Mouse (Mus musculus) ES-E14 (cell line): ENCODE data around the gene Spesp1. TPM values are rescaled to one million over a fixed set of nuclear protein-coding genes. Genes with fewer than 3 reads are reported as not detected.

Experiments
- DNase-seq: peaks from one replicate; pipeline ENCODE4 v3.0.0-alpha.2; 2013; ENCODE audit warnings: low read depth, low spot score
- H3K27ac ChIP-seq: 2 replicates; pipeline ENCODE4 v1.5.1; 2012; ENCODE audit warnings: low read depth, mild to moderate bottlenecking, low read length, moderate library complexity, mixed read lengths; ENCODE audit not compliant: poor library complexity, insufficient read depth, severe bottlenecking
- H3K36me3 ChIP-seq: 2 replicates; pipeline ENCODE4 v1.6.1; 2012; ENCODE audit warnings: mild to moderate bottlenecking, low read length, moderate library complexity, mixed read lengths; ENCODE audit not compliant: control insufficient read depth, poor library complexity, insufficient read depth, severe bottlenecking
- H3K4me1 ChIP-seq, 2 experiments: fragments of 150-350 bp in 1 of 2; sonication (generic) in 1 of 2; 2 replicates each; pipeline ENCODE4 v1.6.1; 2012; ENCODE audit warnings: low read length in 2 of 2, mild to moderate bottlenecking in 1 of 2, mixed read lengths in 1 of 2; ENCODE audit not compliant: control insufficient read depth in 2 of 2, insufficient read depth in 2 of 2, poor library complexity in 1 of 2
- H3K4me3 ChIP-seq, 2 experiments: fragments of 150-350 bp in 1 of 2; sonication (generic) in 1 of 2; 2 replicates each; pipeline ENCODE4 v1.5.1; 2012; ENCODE audit warnings: low read length in 2 of 2, low read depth in 1 of 2, mild to moderate bottlenecking in 1 of 2, mixed read lengths in 1 of 2; ENCODE audit not compliant: insufficient read depth in 1 of 2, poor library complexity in 1 of 2, severe bottlenecking in 1 of 2
- H3K9ac ChIP-seq: 2 replicates; pipeline ENCODE4 v1.6.1; 2012; ENCODE audit warnings: low read depth, mild to moderate bottlenecking, low read length, mixed read lengths; ENCODE audit not compliant: poor library complexity, insufficient read depth, severe bottlenecking
- H3K9me3 ChIP-seq: fragments of 150-350 bp; sonication (generic); 2 replicates; pipeline ENCODE4 v1.6.1; 2012; ENCODE audit warnings: low read depth, mild to moderate bottlenecking, low read length; ENCODE audit not compliant: control insufficient read depth, insufficient read depth
- CHD2 ChIP-seq: IDR thresholded peaks from 2 replicates; pipeline ENCODE4 v1.6.1; 2014; ENCODE audit warnings: mild to moderate bottlenecking, low read depth, low read length, inconsistent platforms
- HCFC1 ChIP-seq: IDR thresholded peaks from 2 replicates; pipeline ENCODE4 v1.6.1; 2012; ENCODE audit warnings: low read length, inconsistent platforms, borderline replicate concordance; ENCODE audit not compliant: insufficient read depth
- MAFK ChIP-seq: IDR thresholded peaks from 2 replicates; pipeline ENCODE4 v1.6.1; 2014; ENCODE audit warnings: mild to moderate bottlenecking, low read depth, low read length, inconsistent platforms; ENCODE audit not compliant: insufficient read depth
- ZC3H11A ChIP-seq: IDR thresholded peaks from 2 replicates; pipeline ENCODE4 v1.6.1; 2012; ENCODE audit warnings: low read depth, mild to moderate bottlenecking, inconsistent platforms, low read length, borderline replicate concordance
- ZNF384 ChIP-seq: IDR thresholded peaks from 2 replicates; pipeline ENCODE4 v1.6.1; 2012; ENCODE audit warnings: low read depth, low read length, inconsistent platforms
- in situ Hi-C, 2 experiments: fragments of 600-800 bp; cut with MboI; formaldehyde crosslinking; loops; one replicate each; pipeline ENCODE4 v1.15.1; 2025; ENCODE audit warnings: low sequenced_read_pairs in 2 of 2, inconsistent platforms in 1 of 2; ENCODE audit not compliant: unreplicated experiment in 2 of 2
- total RNA-seq: library from RNA; depleted of rRNA; stranded (reverse); fragments of 300-350 nt; gene quantifications from 2 replicates; pipeline ENCODE4 v1.2.3, GENCODE M21; 2012

The Spesp1 gene
- total RNA-seq, 1 experiment = 2.1 TPM

- DNase-seq = no peak
- Histone ChIP-seq H3K9ac (no peak overlapping the region), H3K4me3 (no peak overlapping the region), H3K4me1 (peaks cover 0 to 2% of the 10 kb centered on the region in 2 experiments; a peak in 1 of 4 replicates), H3K9me3 (no peaks in the 10 kb centered on the region), H3K27ac (no peak overlapping the region), H3K36me3 (no peaks in the 10 kb centered on the region)
- TF ChIP-seq HCFC1 (no peak), ZC3H11A (no peak), ZNF384 (no peak), MAFK (no peak), CHD2 (no peak)
- in situ Hi-C loops = loop anchor here in 1 of 2 experiments (25.0 kb wide), 1 partner anchor 275 kb away; no protein-coding TSS in a partner anchor
Measured at GRCm38 (mm10) chr9:62237381-62237980, 44.5 kb downstream of the Spesp1 start.

GRCm38 (mm10) chr9:62235501-62235900, 46.5 kb downstream of the Spesp1 start:
- TF ChIP-seq MAFK (no peak), ZNF384 (no peak), HCFC1 (no peak)
- no peaks in the 10 kb centered on the region for H3K9me3 ChIP-seq
- H3K9ac ChIP-seq = no peak overlapping the region
- in situ Hi-C loops = loop anchor here in 1 of 2 experiments (25.0 kb wide), 1 partner anchor 273 kb away; no protein-coding TSS in a partner anchor
- no peak overlapping the region for H3K4me3 ChIP-seq
- no peaks in the 10 kb centered on the region for H3K36me3 ChIP-seq
- DNase-seq = no peak
- no peak overlapping the region for H3K27ac ChIP-seq
- H3K4me1 ChIP-seq = peaks cover 0 to 3% of the 10 kb centered on the region in 2 experiments; a peak in 1 of 4 replicates

GRCm38 (mm10) chr9:62232649-62233048, 49.4 kb downstream of the Spesp1 start:
- Histone ChIP-seq H3K27ac (no peak overlapping the region), H3K9ac (no peak overlapping the region), H3K4me3 (no peak overlapping the region), H3K4me1 (peaks cover 0 to 3% of the 10 kb centered on the region in 2 experiments; a peak in 1 of 4 replicates), H3K36me3 (no peaks in the 10 kb centered on the region), H3K9me3 (no peaks in the 10 kb centered on the region)
- no peak for TF ChIP-seq ZC3H11A
- TF ChIP-seq ZNF384 = no peak
- no peak for TF ChIP-seq CHD2
- no peak for TF ChIP-seq MAFK
- no peak for TF ChIP-seq HCFC1
- DNase-seq = no peak
- in situ Hi-C loops = loop anchor here in 1 of 2 experiments (25.0 kb wide), 1 partner anchor 270 kb away; no protein-coding TSS in a partner anchor

GRCm38 (mm10) chr9:62231046-62231445, 51.0 kb downstream of the Spesp1 start:
- no peak for DNase-seq
- H3K9me3 ChIP-seq = no peaks in the 10 kb centered on the region
- TF ChIP-seq ZC3H11A (no peak), ZNF384 (no peak), HCFC1 (no peak), CHD2 (no peak), MAFK (no peak)
- no peak overlapping the region for H3K4me3 ChIP-seq
- no peak overlapping the region for H3K9ac ChIP-seq
- no peak overlapping the region for H3K27ac ChIP-seq
- in situ Hi-C loops = loop anchor here in 1 of 2 experiments (25.0 kb wide), 1 partner anchor 269 kb away; no protein-coding TSS in a partner anchor
- H3K4me1 ChIP-seq = peaks cover 0 to 3% of the 10 kb centered on the region in 2 experiments; a peak in 1 of 4 replicates
- H3K36me3 ChIP-seq = no peaks in the 10 kb centered on the region
